Mouse (Mus musculus) midbrain, postnatal 0 days (tissue): ENCODE data around the gene E130309D02Rik. TPM values are rescaled to one million over a fixed set of nuclear protein-coding genes. Genes with fewer than 3 reads are reported as not detected.

Source experiments
- ATAC-seq: fragments of 200-750 bp; cut with Nextera tagmentation; 2 replicates; pipeline ENCODE4 v1.8.0; 2017; ENCODE audit warnings: moderate number of reproducible peaks, mild to moderate bottlenecking, moderate TSS enrichment, moderate library complexity; ENCODE audit not compliant: low FRiP score
- DNase-seq: peaks from one replicate; pipeline ENCODE4 v3.0.0-alpha.2; 2015; ENCODE audit warnings: low spot score
- H3K27ac ChIP-seq: fragments of 300-500 bp; sonication (generic); 2 replicates; pipeline ENCODE4 v1.5.1; 2014; ENCODE audit warnings: low read depth, mild to moderate bottlenecking, low read length, mixed read lengths
- H3K27me3 ChIP-seq: fragments of 300-500 bp; sonication (generic); 2 replicates; pipeline ENCODE4 v1.6.1; 2014; ENCODE audit warnings: low read length, control low read depth, mixed read lengths; ENCODE audit not compliant: insufficient read depth
- H3K36me3 ChIP-seq: fragments of 300-500 bp; sonication (generic); 2 replicates; pipeline ENCODE4 v1.6.1; 2014; ENCODE audit warnings: low read length, control low read depth, mixed read lengths; ENCODE audit not compliant: insufficient read depth
- H3K4me1 ChIP-seq: fragments of 300-500 bp; sonication (generic); 2 replicates; pipeline ENCODE4 v1.6.1; 2014; ENCODE audit warnings: mild to moderate bottlenecking, control low read depth, antibody characterized with exemption, low read length, mixed read lengths; ENCODE audit not compliant: insufficient read depth
- H3K4me2 ChIP-seq: fragments of 300-500 bp; sonication (generic); 2 replicates; pipeline ENCODE4 v1.6.1; 2014; ENCODE audit warnings: low read depth, mild to moderate bottlenecking, low read length, mixed read lengths; ENCODE audit not compliant: poor library complexity, severe bottlenecking
- H3K4me3 ChIP-seq: fragments of 300-500 bp; sonication (generic); 2 replicates; pipeline ENCODE4 v1.5.1; 2014; ENCODE audit warnings: low read depth, mild to moderate bottlenecking, low read length, moderate library complexity
- H3K9ac ChIP-seq: fragments of 300-500 bp; sonication (generic); replicated peaks from 2 replicates; pipeline ENCODE4 v1.6.1; 2014; ENCODE audit warnings: mild to moderate bottlenecking, low read length, moderate library complexity, mixed read lengths; ENCODE audit not compliant: poor library complexity, severe bottlenecking
- H3K9me3 ChIP-seq: fragments of 300-500 bp; sonication (generic); 2 replicates; pipeline ENCODE4 v1.6.1; 2016; ENCODE audit warnings: low read length, control low read depth
- CTCF ChIP-seq: IDR thresholded peaks from 2 replicates; pipeline ENCODE4 v1.5.1; 2016; ENCODE audit warnings: antibody characterized with exemption, mild to moderate bottlenecking
- whole genome bisulfite sequencing: fragments of 180-500 bp; shearing (Covaris S2); extraction: QIAGEN DNeasy Blood & Tissue Kit; methylation state at CpG from one replicate; pipeline ENCODE4 v1.1.7; 2014; 5-methylcytosine and 5-hydroxymethylcytosine counted together
- polyA plus RNA-seq: library from polyadenylated mRNA; unstranded; fragments of >200 nt; fragmentation: Nextera tagmentation; extraction: Ambion mirVana; gene quantifications from 2 replicates; pipeline ENCODE4 v1.2.1, GENCODE M21; 2015
- total RNA-seq: library from RNA; depleted of rRNA; stranded (reverse); fragments of >200 nt; gene quantifications from 2 replicates; pipeline ENCODE4 v1.2.3, GENCODE M21; 2014

E130309D02Rik gene
- total and polyA plus RNA-seq, 2 experiments from 2014 or later: 19.6 to 28.9 TPM

- TF ChIP-seq CTCF: no peak
- Histone ChIP-seq H3K4me2 (no peak overlapping the region), H3K9me3 (no peaks in the 10 kb centered on the region), H3K4me3 (no peak overlapping the region), H3K27ac (no peak overlapping the region), H3K9ac (no peak overlapping the region), H3K4me1 (no peaks in the 10 kb centered on the region), H3K27me3 (0 out of 2 replicates have a peak, but pooled peaks cover 7% of the 10 kb centered on the region), H3K36me3 (peaks cover 68% of the 10 kb centered on the region)
- ATAC-seq (no peak), DNase-seq (no peak)
- whole genome bisulfite sequencing: 93% methylated on average over 8 of the region's 8 CpGs
These were observed 53.5 kb downstream of the E130309D02Rik start for GRCm38 (mm10) chr5:143261636-143262035.

GRCm38 (mm10) chr5:143255802-143256201 is 59.4 kb downstream of the E130309D02Rik start:
- DNase-seq (no peak), ATAC-seq (no peak)
- TF ChIP-seq CTCF: no peak
- H3K9ac ChIP-seq: no peak overlapping the region
- H3K27ac ChIP-seq: no peak overlapping the region
- WGBS: 90% methylated on average over 5 of the region's 5 CpGs
- H3K9me3 ChIP-seq: no peaks in the 10 kb centered on the region
- H3K4me3 ChIP-seq: no peak overlapping the region
- 0 out of 2 replicates have a peak, but pooled peaks cover 17% of the 10 kb centered on the region for H3K27me3 ChIP-seq
- H3K36me3 ChIP-seq: peaks cover 67% of the 10 kb centered on the region
- no peak overlapping the region for H3K4me2 ChIP-seq
- H3K4me1 ChIP-seq: no peaks in the 10 kb centered on the region

GRCm38 (mm10) chr5:143255131-143255519 is 60.0 kb downstream of the E130309D02Rik start:
- H3K36me3 ChIP-seq: peaks cover 60% of the 10 kb centered on the region
- no peak overlapping the region for H3K27ac ChIP-seq
- 0 out of 2 replicates have a peak, but pooled peaks cover 17% of the 10 kb centered on the region for H3K27me3 ChIP-seq
- no peak overlapping the region for H3K4me2 ChIP-seq
- no peak overlapping the region for H3K9ac ChIP-seq
- H3K4me1 ChIP-seq: no peaks in the 10 kb centered on the region
- H3K9me3 ChIP-seq: no peaks in the 10 kb centered on the region
- no peak for ATAC-seq
- H3K4me3 ChIP-seq: no peak overlapping the region
- 46% methylated on average over 24 of the region's 24 CpGs for WGBS
- no peak for DNase-seq
- TF ChIP-seq CTCF: no peak

- 0 out of 2 replicates have a peak overlapping the region, but pooled peaks have one; percentile 41 for H3K4me2 ChIP-seq
- H3K27me3 ChIP-seq: 0 out of 2 replicates have a peak, but pooled peaks cover 17% of the 10 kb centered on the region
- 33% methylated on average over 63 of the region's 66 CpGs for WGBS
- H3K9ac ChIP-seq: 0 out of 2 replicates have a peak overlapping the region, but pooled peaks have one; percentile 39
- H3K4me3 ChIP-seq: no peak overlapping the region; the same call in 1 of the 2 replicates
- no peaks in the 10 kb centered on the region for H3K9me3 ChIP-seq
- peaks cover 55% of the 10 kb centered on the region for H3K36me3 ChIP-seq
- H3K4me1 ChIP-seq: no peaks in the 10 kb centered on the region
- peak; percentile 13 for DNase-seq
- H3K27ac ChIP-seq: no peak overlapping the region
- no peak for TF ChIP-seq CTCF
- no peak for ATAC-seq
These were observed 60.6 kb downstream of the E130309D02Rik start for GRCm38 (mm10) chr5:143254487-143255130.

GRCm38 (mm10) chr5:143253881-143254486 is 61.2 kb downstream of the E130309D02Rik start:
- Histone ChIP-seq H3K4me2 (peak overlapping the region; percentile 41), H3K9ac (peak overlapping the region; percentile 39), H3K27ac (no peak overlapping the region), H3K4me3 (peak overlapping the region; percentile 19), H3K4me1 (no peaks in the 10 kb centered on the region), H3K27me3 (0 out of 2 replicates have a peak, but pooled peaks cover 17% of the 10 kb centered on the region), H3K36me3 (peaks cover 50% of the 10 kb centered on the region), H3K9me3 (no peaks in the 10 kb centered on the region)
- TF ChIP-seq CTCF: no peak
- WGBS: 9% methylated on average over 76 of the region's 81 CpGs
- peak; percentile 22; the same call in 1 of the 2 replicates for ATAC-seq
- DNase-seq: peak; percentile 41
